Mouse (Mus musculus): ENCODE data around the gene A030005K14Rik. TPM values are rescaled to one million over a fixed set of nuclear protein-coding genes. Genes with fewer than 3 reads are reported as not detected.

Gene A030005K14Rik
- polyA plus RNA-seq, 1 experiment from 2014 or later = not detected

GRCm38 (mm10) chr1:83034509-83034908 lies 24.7 kb downstream of the A030005K14Rik start:
- H3K9ac ChIP-seq = no peak overlapping the region
- H3K4me2 ChIP-seq = no peak overlapping the region
- 58% methylated on average over 5 of the region's 5 CpGs for WGBS
- no peaks in the 10 kb centered on the region for H3K36me3 ChIP-seq
- no peak overlapping the region for H3K27ac ChIP-seq
- H3K4me1 ChIP-seq = peaks cover 10% of the 10 kb centered on the region; the same call in 1 of the 2 replicates
- H3K4me3 ChIP-seq = no peak overlapping the region
- no peaks in the 10 kb centered on the region for H3K27me3 ChIP-seq
- H3K9me3 ChIP-seq = no peaks in the 10 kb centered on the region
- ATAC-seq (ENCODE audit: insufficient number of reproducible peaks, insufficient read depth, low FRiP score, low TSS enrichment, low read depth) = no peak

- Histone ChIP-seq H3K9me3 (no peaks in the 10 kb centered on the region), H3K4me1 (peaks cover 5% of the 10 kb centered on the region; the same call in 1 of the 2 replicates), H3K4me3 (no peak overlapping the region), H3K27ac (no peak overlapping the region), H3K36me3 (no peaks in the 10 kb centered on the region), H3K9ac (no peak overlapping the region), H3K27me3 (no peaks in the 10 kb centered on the region), H3K4me2 (no peak overlapping the region)
- ATAC-seq (ENCODE audit: insufficient number of reproducible peaks, insufficient read depth, low FRiP score, low TSS enrichment, low read depth) = no peak
- WGBS = 92% methylated on average over 6 of the region's 6 CpGs
Measured at GRCm38 (mm10) chr1:83032508-83032907, 26.7 kb downstream of the A030005K14Rik start.

- Histone ChIP-seq H3K4me3 (no peak overlapping the region), H3K27ac (no peak overlapping the region), H3K36me3 (no peaks in the 10 kb centered on the region), H3K9ac (no peak overlapping the region), H3K9me3 (no peaks in the 10 kb centered on the region), H3K4me1 (peaks cover 5% of the 10 kb centered on the region; the same call in 1 of the 2 replicates), H3K27me3 (no peaks in the 10 kb centered on the region), H3K4me2 (no peak overlapping the region)
- ATAC-seq (ENCODE audit: insufficient number of reproducible peaks, insufficient read depth, low FRiP score, low TSS enrichment, low read depth) = no peak
- 68% methylated on average over 1 of the region's 1 CpGs for whole genome bisulfite sequencing
Measured at GRCm38 (mm10) chr1:83031950-83032349, 27.2 kb downstream of the A030005K14Rik start.

GRCm38 (mm10) chr1:83016556-83016955 lies 42.6 kb downstream of the A030005K14Rik start:
- WGBS = 61% methylated on average over 1 of the region's 1 CpGs
- Histone ChIP-seq H3K27me3 (no peaks in the 10 kb centered on the region), H3K4me3 (no peak overlapping the region), H3K9me3 (no peaks in the 10 kb centered on the region), H3K4me2 (no peak overlapping the region), H3K4me1 (no peaks in the 10 kb centered on the region), H3K27ac (no peak overlapping the region), H3K9ac (no peak overlapping the region), H3K36me3 (no peaks in the 10 kb centered on the region)
- ATAC-seq (ENCODE audit: insufficient number of reproducible peaks, insufficient read depth, low FRiP score, low TSS enrichment, low read depth) = no peak

- Histone ChIP-seq H3K27ac (no peak overlapping the region), H3K27me3 (no peaks in the 10 kb centered on the region), H3K36me3 (no peaks in the 10 kb centered on the region), H3K4me3 (no peak overlapping the region), H3K4me2 (no peak overlapping the region), H3K4me1 (no peaks in the 10 kb centered on the region), H3K9ac (no peak overlapping the region), H3K9me3 (no peaks in the 10 kb centered on the region)
- 77% methylated on average over 10 of the region's 10 CpGs for WGBS
- ATAC-seq (ENCODE audit: insufficient number of reproducible peaks, insufficient read depth, low FRiP score, low TSS enrichment, low read depth) = no peak
Measured at GRCm38 (mm10) chr1:83015329-83015879, 43.8 kb downstream of the A030005K14Rik start.

GRCm38 (mm10) chr1:83014477-83014876 lies 44.7 kb downstream of the A030005K14Rik start:
- Histone ChIP-seq H3K4me2 (no peak overlapping the region), H3K36me3 (no peaks in the 10 kb centered on the region), H3K9ac (no peak overlapping the region), H3K27ac (no peak overlapping the region), H3K4me1 (no peaks in the 10 kb centered on the region), H3K4me3 (no peak overlapping the region), H3K27me3 (no peaks in the 10 kb centered on the region), H3K9me3 (no peaks in the 10 kb centered on the region)
- ATAC-seq (ENCODE audit: insufficient number of reproducible peaks, insufficient read depth, low FRiP score, low TSS enrichment, low read depth) = no peak
- WGBS = 90% methylated on average over 3 of the region's 3 CpGs

Other genes starting within 250 kb of the A030005K14Rik start
- gene Agfg1, start 219.9 kb downstream of the A030005K14Rik start, polyA plus RNA-seq (2015; fragmentation: Nextera tagmentation; extraction: Ambion mirVana) = 22.9 and 28.1 TPM in 2 replicates
- 0.35 TPM in 1 of 2 replicates, not detected in the other for gene A030005L19Rik, start 146.1 kb downstream of the A030005K14Rik start, polyA plus RNA-seq (2015; fragmentation: Nextera tagmentation; extraction: Ambion mirVana)
- gene A030014E15Rik, start 134.5 kb downstream of the A030005K14Rik start, polyA plus RNA-seq (2015; fragmentation: Nextera tagmentation; extraction: Ambion mirVana) = not detected in 2 replicates
- gene Gm6217, start 128.0 kb downstream of the A030005K14Rik start, polyA plus RNA-seq (2015; fragmentation: Nextera tagmentation; extraction: Ambion mirVana) = not detected in 2 replicates
- not detected in 2 replicates for gene A030003K21Rik, start 116.0 kb downstream of the A030005K14Rik start, polyA plus RNA-seq (2015; fragmentation: Nextera tagmentation; extraction: Ambion mirVana)
- gene Gm7544, start 103.4 kb downstream of the A030005K14Rik start, polyA plus RNA-seq (2015; fragmentation: Nextera tagmentation; extraction: Ambion mirVana) = not detected in 2 replicates
- gene Gm47955, start 99.1 kb downstream of the A030005K14Rik start, polyA plus RNA-seq (2015; fragmentation: Nextera tagmentation; extraction: Ambion mirVana) = not detected in 2 replicates
- not detected in 2 replicates for gene Gm47959, start 58.8 kb downstream of the A030005K14Rik start, polyA plus RNA-seq (2015; fragmentation: Nextera tagmentation; extraction: Ambion mirVana)
- 0.13 and 0.19 TPM in 2 replicates for gene Slc19a3, start 20.9 kb downstream of the A030005K14Rik start, polyA plus RNA-seq (2015; fragmentation: Nextera tagmentation; extraction: Ambion mirVana)
- not detected in 2 replicates for gene Krtap28-10, start 16.9 kb downstream of the A030005K14Rik start, polyA plus RNA-seq (2015; fragmentation: Nextera tagmentation; extraction: Ambion mirVana)
- not detected in 2 replicates for gene Gm47969, start 14.4 kb downstream of the A030005K14Rik start, polyA plus RNA-seq (2015; fragmentation: Nextera tagmentation; extraction: Ambion mirVana)
- not detected in 2 replicates for gene Krtap28-13, start 1.6 kb upstream of the A030005K14Rik start, polyA plus RNA-seq (2015; fragmentation: Nextera tagmentation; extraction: Ambion mirVana)
- 1.1 TPM in 1 of 2 replicates, not detected in the other for gene Ccl20, start 57.4 kb upstream of the A030005K14Rik start, polyA plus RNA-seq (2015; fragmentation: Nextera tagmentation; extraction: Ambion mirVana)
- gene Daw1, start 100.4 kb upstream of the A030005K14Rik start, polyA plus RNA-seq (2015; fragmentation: Nextera tagmentation; extraction: Ambion mirVana) = not detected in 2 replicates